Mouse (Mus musculus): ENCODE measurements around the gene Alox12e. TPM values are rescaled to one million over a fixed set of nuclear protein-coding genes. Genes with fewer than 3 reads are reported as not detected.

Alox12e gene
- 0.13 TPM in 1 of 2 replicates, not detected in the other for polyA plus RNA-seq (2012; rRNA removed)

DNA sequence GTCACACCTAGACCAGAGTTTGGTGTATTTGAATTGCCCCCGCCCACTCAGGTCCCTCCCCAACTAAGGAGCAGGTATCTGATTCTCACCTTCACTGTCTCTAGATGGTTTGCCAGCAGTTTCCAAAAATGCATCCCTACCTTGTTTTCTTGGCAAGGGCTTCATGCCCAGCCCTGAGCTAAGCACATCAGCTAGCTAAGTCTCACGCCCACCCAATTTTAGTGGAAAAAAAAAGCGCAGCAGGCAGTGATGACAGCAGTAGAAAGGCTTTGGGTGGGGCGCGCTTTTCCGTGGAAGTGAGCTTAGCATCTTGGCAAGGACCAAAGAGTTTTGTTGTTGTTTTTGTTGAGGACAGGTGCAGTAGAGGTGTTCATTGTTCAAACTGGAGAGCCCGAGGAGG is at the start of gene Alox12e:
Alox12e (minus strand) TSS at position 101 of the 400 bp plus-strand sequence.

GRCm38 (mm10) chr11:70351868-70352267 is 29.4 kb upstream of the Alox12e start, which contains the start of gene Alox15:
Alox15 (minus strand) TSS chr11:70352031.

Other genes starting within 250 kb of the Alox12e start
- 0.05 TPM in 1 of 2 replicates, not detected in the other for gene Asgr2, start 230.0 kb downstream of the Alox12e start, polyA plus RNA-seq (2012; rRNA removed)
- gene Mgl2, start 192.3 kb downstream of the Alox12e start, polyA plus RNA-seq (2012; rRNA removed) = 0.61 and 0.74 TPM in 2 replicates
- 1.0 and 1.2 TPM in 2 replicates for gene Clec10a, start 166.4 kb downstream of the Alox12e start, polyA plus RNA-seq (2012; rRNA removed)
- 2.5 and 4.8 TPM in 2 replicates for gene Slc16a11, start 109.9 kb downstream of the Alox12e start, polyA plus RNA-seq (2012; rRNA removed)
- gene Slc16a13, start 101.6 kb downstream of the Alox12e start, polyA plus RNA-seq (2012; rRNA removed) = 12.4 and 12.5 TPM in 2 replicates
- gene Bcl6b, start 92.8 kb downstream of the Alox12e start, polyA plus RNA-seq (2012; rRNA removed) = 5.7 and 6.6 TPM in 2 replicates
- 174 and 197 TPM in 2 replicates for gene 0610010K14Rik, start 84.7 kb downstream of the Alox12e start, polyA plus RNA-seq (2012; rRNA removed)
- gene Gm21988, start 82.8 kb downstream of the Alox12e start, polyA plus RNA-seq (2012; rRNA removed) = 15.3 and 17.5 TPM in 2 replicates
- 69.4 and 72.3 TPM in 2 replicates for gene Rnasek, start 82.8 kb downstream of the Alox12e start, polyA plus RNA-seq (2012; rRNA removed)
- 0.93 and 1.4 TPM in 2 replicates for gene Alox12, start 67.3 kb downstream of the Alox12e start, polyA plus RNA-seq (2012; rRNA removed)
- gene Alox15, start 29.4 kb upstream of the Alox12e start, polyA plus RNA-seq (2012; rRNA removed) = 0.07 and 0.18 TPM in 2 replicates
- 32.2 and 32.3 TPM in 2 replicates for gene Pelp1, start 87.4 kb upstream of the Alox12e start, polyA plus RNA-seq (2012; rRNA removed)
- gene Arrb2, start 110.0 kb upstream of the Alox12e start, polyA plus RNA-seq (2012; rRNA removed) = 81.0 and 83.3 TPM in 2 replicates
- 40.6 and 42.1 TPM in 2 replicates for gene Med11, start 129.3 kb upstream of the Alox12e start, polyA plus RNA-seq (2012; rRNA removed)
- gene Zmynd15, start 136.8 kb upstream of the Alox12e start, polyA plus RNA-seq (2012; rRNA removed) = 1.5 TPM in 2 replicates
- gene Cxcl16, start 137.4 kb upstream of the Alox12e start, polyA plus RNA-seq (2012; rRNA removed) = 3.5 and 5.7 TPM in 2 replicates
- 1.5 and 1.7 TPM in 2 replicates for gene Tm4sf5, start 182.6 kb upstream of the Alox12e start, polyA plus RNA-seq (2012; rRNA removed)
- 0.15 and 0.31 TPM in 2 replicates for gene Vmo1, start 192.0 kb upstream of the Alox12e start, polyA plus RNA-seq (2012; rRNA removed)
- gene Gltpd2, start 196.6 kb upstream of the Alox12e start, polyA plus RNA-seq (2012; rRNA removed) = 0.09 TPM in 1 of 2 replicates, not detected in the other
- gene Psmb6, start 202.7 kb upstream of the Alox12e start, polyA plus RNA-seq (2012; rRNA removed) = 513 and 515 TPM in 2 replicates
- gene Gm40193, start 210.3 kb upstream of the Alox12e start, polyA plus RNA-seq (2012; rRNA removed) = not detected in 2 replicates
- 16.6 and 22.4 TPM in 2 replicates for gene Pld2, start 217.4 kb upstream of the Alox12e start, polyA plus RNA-seq (2012; rRNA removed)
- 89.5 and 96.5 TPM in 2 replicates for gene Mink1, start 240.3 kb upstream of the Alox12e start, polyA plus RNA-seq (2012; rRNA removed)